Mouse (Mus musculus) cerebellum, adult 2 months (tissue): ENCODE measurements at regions not wholly inside any gene's neighbourhood (a gene's known extent, or its start where the extent isn't known, plus 50 kb on each side); places are given as distances from the start of the nearest gene placed in this dataset.

Experiments used
- CTCF ChIP-seq: fragments of 200-500 bp; IDR thresholded peaks from 2 replicates; pipeline ENCODE4 v1.5.1; 2011; ENCODE audit warnings: low read depth, mild to moderate bottlenecking, control low read depth, low read length, moderate library complexity, borderline replicate concordance; ENCODE audit not compliant: insufficient read depth
- POLR2A ChIP-seq: fragments of 200-500 bp; IDR thresholded peaks from 2 replicates; pipeline ENCODE4 v1.6.1; 2011; ENCODE audit warnings: low read length, control low read depth, borderline replicate concordance; ENCODE audit not compliant: insufficient read depth

- no peak for TF ChIP-seq POLR2A
- TF ChIP-seq CTCF = no peak
Measured at GRCm38 (mm10) chr1:72963449-72963848, 52.3 kb downstream of the Tnp1 start.
